8 mouse cellular contexts compared by ENCODE assay signal in the genomic region with DNA sequence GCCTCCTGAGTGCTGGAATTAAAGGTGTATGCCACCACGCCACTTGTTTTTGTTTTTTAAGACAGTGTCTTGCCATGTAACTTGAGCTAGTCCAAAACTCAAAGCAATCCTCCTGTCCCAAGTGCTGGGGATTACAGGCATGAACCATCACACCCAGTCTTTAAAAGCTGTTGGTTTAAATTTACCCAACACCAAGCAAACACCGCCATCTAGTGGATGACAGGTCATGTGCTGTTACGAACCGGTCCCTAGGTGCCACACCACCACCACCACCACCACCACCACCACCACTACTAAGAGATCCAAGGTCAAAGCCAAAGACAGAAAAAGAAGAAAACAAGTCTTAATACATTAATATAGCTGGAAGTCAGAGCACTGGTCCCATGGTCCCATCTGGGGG. TPM values are rescaled to one million over a fixed set of nuclear protein-coding genes. Genes with fewer than 3 reads are reported as not detected.
DNase-seq lines count a peak whose midpoint lies in the region; ATAC-seq and TF ChIP-seq lines count a peak whose summit lies in the region.

No protein-coding gene starts in this region.

- peak; percentile 84 for TF ChIP-seq CTCF in midbrain, postnatal 0 days (IDR thresholded peaks at IDR 0.05)
- peak; percentile 89 for TF ChIP-seq CTCF in stomach, postnatal 0 days (IDR thresholded peaks at IDR 0.05; ENCODE audit: low read depth)

- H3K9ac ChIP-seq in liver, embryonic 11.5 days (ENCODE audit: low read depth, low read length), result no peak overlapping the region
- H3K9ac ChIP-seq in midbrain, postnatal 0 days (replicated peaks; ENCODE audit: low read length, poor library complexity, severe bottlenecking), result no peak overlapping the region
- H3K9ac ChIP-seq in stomach, postnatal 0 days (ENCODE audit: low read length), result no peak overlapping the region

- no peak for ATAC-seq in liver, embryonic 11.5 days (replicated peaks; ENCODE audit: low FRiP score)
- no peak for ATAC-seq in midbrain, postnatal 0 days (ENCODE audit: low FRiP score)
- peak; percentile 74 for ATAC-seq in stomach, postnatal 0 days (ENCODE audit: low FRiP score, low TSS enrichment)

- H3K36me3 ChIP-seq in liver, embryonic 11.5 days (ENCODE audit: control insufficient read depth, insufficient read depth, low read length), result no peaks in the 10 kb centered on the region
- H3K36me3 ChIP-seq in midbrain, postnatal 0 days (ENCODE audit: insufficient read depth, low read length), result no peaks in the 10 kb centered on the region
- no peaks in the 10 kb centered on the region for H3K36me3 ChIP-seq in stomach, postnatal 0 days (ENCODE audit: control insufficient read depth, insufficient read depth, low read length)

- no peak overlapping the region for H3K4me3 ChIP-seq in liver, embryonic 11.5 days (ENCODE audit: low read depth, low read length)
- H3K4me3 ChIP-seq in midbrain, postnatal 0 days (ENCODE audit: low read depth, low read length), result no peak overlapping the region
- no peak overlapping the region for H3K4me3 ChIP-seq in stomach, postnatal 0 days (ENCODE audit: low read depth, low read length)

- no peaks in the 10 kb centered on the region for H3K9me3 ChIP-seq in liver, embryonic 11.5 days (ENCODE audit: control insufficient read depth, low read length)
- H3K9me3 ChIP-seq in midbrain, postnatal 0 days (ENCODE audit: low read length), result no peaks in the 10 kb centered on the region
- no peaks in the 10 kb centered on the region for H3K9me3 ChIP-seq in stomach, postnatal 0 days (ENCODE audit: control insufficient read depth, low read length)

- no peaks in the 10 kb centered on the region for H3K27me3 ChIP-seq in liver, embryonic 11.5 days (replicated peaks; ENCODE audit: control insufficient read depth, insufficient read depth, low read length)
- H3K27me3 ChIP-seq in midbrain, postnatal 0 days (ENCODE audit: insufficient read depth, low read length), result no peaks in the 10 kb centered on the region
- no peaks in the 10 kb centered on the region for H3K27me3 ChIP-seq in stomach, postnatal 0 days (ENCODE audit: control insufficient read depth, insufficient read depth, low read length)

- 13% methylated on average over 4 of the region's 4 CpGs for WGBS in liver, embryonic 11.5 days
- WGBS in midbrain, postnatal 0 days, result 18% methylated on average over 4 of the region's 4 CpGs
- WGBS in stomach, postnatal 0 days, result 11% methylated on average over 4 of the region's 4 CpGs

- DNase-seq in liver (peak; percentile 69), NIH3T3 (ENCODE audit: low read depth) (peak; percentile 90)
- no peak for DNase-seq in liver, embryonic 11.5 days (ENCODE audit: low spot score)
- peak; percentile 86 for DNase-seq in cerebellum, adult 9-10 months
- DNase-seq in heart, adult 9 months (ENCODE audit: low spot score in 2 of 2), result peak; percentile 59 to 66
- peak; percentile 71 to 89 for DNase-seq in layer of hippocampus, postnatal 14 days (ENCODE audit: low spot score in 2 of 2)
- DNase-seq in midbrain, postnatal 0 days (ENCODE audit: low spot score), result peak; percentile 85
- DNase-seq in stomach, postnatal 0 days (ENCODE audit: low spot score), result peak; percentile 70

- TF ChIP-seq EP300 in stomach, postnatal 0 days (optimal IDR thresholded peaks at IDR 0.05), result no peak

- H3K27ac ChIP-seq in liver, embryonic 11.5 days (ENCODE audit: low read depth, low read length), result no peak overlapping the region
- no peak overlapping the region for H3K27ac ChIP-seq in midbrain, postnatal 0 days (ENCODE audit: low read depth, low read length)
- H3K27ac ChIP-seq in stomach, postnatal 0 days (replicated peaks), result no peak overlapping the region

- H3K4me2 ChIP-seq in liver, embryonic 11.5 days, result no peak overlapping the region
- no peak overlapping the region for H3K4me2 ChIP-seq in midbrain, postnatal 0 days (ENCODE audit: low read depth, low read length, poor library complexity, severe bottlenecking)
- H3K4me2 ChIP-seq in stomach, postnatal 0 days (replicated peaks; ENCODE audit: low read depth), result no peak overlapping the region

- H3K4me1 ChIP-seq in liver, embryonic 11.5 days (replicated peaks; ENCODE audit: control insufficient read depth, insufficient read depth, low read length), result no peaks in the 10 kb centered on the region
- H3K4me1 ChIP-seq in midbrain, postnatal 0 days (ENCODE audit: insufficient read depth, low read length), result no peaks in the 10 kb centered on the region
- H3K4me1 ChIP-seq in stomach, postnatal 0 days (replicated peaks; ENCODE audit: control insufficient read depth, insufficient read depth), result no peaks in the 10 kb centered on the region

RNA-seq across cellular contexts. Expression of gene Rai1, which starts 28.0 kb away (rescaled TPM):
- polyA plus RNA-seq in liver, embryonic 11.5 days (2014; fragmentation: Nextera tagmentation; extraction: Ambion mirVana), result 18.6 and 24.2 TPM in 2 replicates
- total RNA-seq in layer of hippocampus, postnatal 14 days (2021), result 10 to 100 TPM; 63.2 to 69.2 TPM
- 50.7 and 66.8 TPM in 2 replicates for total RNA-seq in midbrain, postnatal 0 days (2014; rRNA removed)
- 20.1 and 22.0 TPM in 2 replicates for polyA plus RNA-seq in midbrain, postnatal 0 days (2015; fragmentation: Nextera tagmentation; extraction: Ambion mirVana)
- 10.6 and 10.7 TPM in 2 replicates for polyA plus RNA-seq in stomach, postnatal 0 days (2015; fragmentation: Nextera tagmentation; extraction: Ambion mirVana)

RNA-seq across cellular contexts. Expression of gene Pemt, which starts 30.5 kb away (rescaled TPM):
- polyA plus RNA-seq in liver, embryonic 11.5 days (2014; fragmentation: Nextera tagmentation; extraction: Ambion mirVana), result 9.4 and 12.6 TPM in 2 replicates
- total RNA-seq in layer of hippocampus, postnatal 14 days (2021), result 1 to 10 TPM; 5.3 to 6.3 TPM
- total RNA-seq in midbrain, postnatal 0 days (2014; rRNA removed), result 10.9 and 17.3 TPM in 2 replicates
- polyA plus RNA-seq in midbrain, postnatal 0 days (2015; fragmentation: Nextera tagmentation; extraction: Ambion mirVana), result 12.7 and 13.6 TPM in 2 replicates
- 8.3 and 9.0 TPM in 2 replicates for polyA plus RNA-seq in stomach, postnatal 0 days (2015; fragmentation: Nextera tagmentation; extraction: Ambion mirVana)
